Mouse (Mus musculus) hindbrain, embryonic 13.5 days (tissue): Measurements from ENCODE around the gene Sohlh1. TPM values are rescaled to one million over a fixed set of nuclear protein-coding genes. Genes with fewer than 3 reads are reported as not detected.
"Not testable (repeated sequence)": the region's sequence is repeated elsewhere in the genome, so short reads cannot be mapped to it uniquely, and the experiment has no call there.

Experiments used
- ATAC-seq: fragments of 200-750 bp; cut with Nextera tagmentation; 2 replicates; pipeline ENCODE4 v1.8.0; 2017; ENCODE audit warnings: moderate TSS enrichment; ENCODE audit not compliant: low FRiP score
- H3K27ac ChIP-seq: fragments of 300-500 bp; sonication (generic); 2 replicates; pipeline ENCODE4 v1.5.1; 2015; ENCODE audit warnings: inconsistent platforms, mild to moderate bottlenecking, moderate library complexity
- H3K27me3 ChIP-seq: fragments of 300-500 bp; sonication (generic); 2 replicates; pipeline ENCODE4 v1.6.1; 2015; ENCODE audit warnings: mild to moderate bottlenecking, inconsistent platforms
- H3K36me3 ChIP-seq: fragments of 300-500 bp; sonication (generic); 2 replicates; pipeline ENCODE4 v1.6.1; 2015; ENCODE audit warnings: mild to moderate bottlenecking, inconsistent platforms
- H3K4me1 ChIP-seq: fragments of 300-500 bp; sonication (generic); replicated peaks from 2 replicates; pipeline ENCODE4 v1.6.1; 2015; ENCODE audit warnings: inconsistent platforms
- H3K4me2 ChIP-seq: fragments of 300-500 bp; sonication (generic); 2 replicates; pipeline ENCODE4 v1.6.1; 2015; ENCODE audit warnings: inconsistent platforms, mild to moderate bottlenecking, moderate library complexity
- H3K4me3 ChIP-seq: fragments of 300-500 bp; sonication (generic); 2 replicates; pipeline ENCODE4 v1.5.1; 2015; ENCODE audit warnings: mild to moderate bottlenecking, inconsistent platforms
- H3K9ac ChIP-seq: fragments of 300-500 bp; sonication (generic); 2 replicates; pipeline ENCODE4 v1.6.1; 2015; ENCODE audit warnings: mild to moderate bottlenecking, inconsistent platforms
- H3K9me3 ChIP-seq: fragments of 300-500 bp; sonication (generic); 2 replicates; pipeline ENCODE4 v1.6.1; 2016; ENCODE audit warnings: inconsistent platforms
- WGBS: fragments of 180-500 bp; shearing (Covaris S2); methylation state at CpG from one replicate; pipeline ENCODE4 v1.1.7; 2015; 5-methylcytosine and 5-hydroxymethylcytosine counted together
- polyA plus RNA-seq: library from polyadenylated mRNA; unstranded; fragments of >200 nt; fragmentation: Nextera tagmentation; extraction: Ambion mirVana; gene quantifications from 2 replicates; pipeline ENCODE4 v1.2.1, GENCODE M21; 2015

Gene Sohlh1
- polyA plus RNA-seq, 1 experiment from 2014 or later, result not detected

DNA sequence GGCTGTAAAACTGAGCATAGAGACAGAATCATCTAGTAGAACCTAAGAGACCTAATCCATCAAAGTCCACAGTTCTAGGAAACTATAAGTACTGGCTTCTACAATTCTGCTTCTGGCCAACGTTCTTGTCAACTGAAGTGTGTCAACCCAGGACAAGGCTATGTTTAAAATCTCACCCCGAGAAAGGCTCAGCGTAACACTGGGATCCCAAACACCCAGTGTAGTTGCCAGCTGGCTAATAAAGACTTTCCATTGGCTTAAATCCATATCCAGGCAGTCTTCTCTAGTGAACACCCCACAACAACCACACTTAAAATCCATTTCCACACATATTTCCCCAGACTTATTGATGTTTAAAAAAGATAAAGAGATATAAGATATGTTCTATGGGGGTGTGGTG is 16.3 kb downstream of the Sohlh1 start:
- no peak for ATAC-seq
- no peak overlapping the region for H3K27ac ChIP-seq
- no peak overlapping the region for H3K4me2 ChIP-seq
- WGBS, result 100% methylated on average over 3 of the region's 3 CpGs
- no peaks in the 10 kb centered on the region for H3K27me3 ChIP-seq
- no peak overlapping the region for H3K4me3 ChIP-seq
- H3K9ac ChIP-seq, result no peak overlapping the region
- no peaks in the 10 kb centered on the region for H3K36me3 ChIP-seq
- H3K4me1 ChIP-seq, result no peaks in the 10 kb centered on the region
- H3K9me3 ChIP-seq, result no peaks in the 10 kb centered on the region

DNA sequence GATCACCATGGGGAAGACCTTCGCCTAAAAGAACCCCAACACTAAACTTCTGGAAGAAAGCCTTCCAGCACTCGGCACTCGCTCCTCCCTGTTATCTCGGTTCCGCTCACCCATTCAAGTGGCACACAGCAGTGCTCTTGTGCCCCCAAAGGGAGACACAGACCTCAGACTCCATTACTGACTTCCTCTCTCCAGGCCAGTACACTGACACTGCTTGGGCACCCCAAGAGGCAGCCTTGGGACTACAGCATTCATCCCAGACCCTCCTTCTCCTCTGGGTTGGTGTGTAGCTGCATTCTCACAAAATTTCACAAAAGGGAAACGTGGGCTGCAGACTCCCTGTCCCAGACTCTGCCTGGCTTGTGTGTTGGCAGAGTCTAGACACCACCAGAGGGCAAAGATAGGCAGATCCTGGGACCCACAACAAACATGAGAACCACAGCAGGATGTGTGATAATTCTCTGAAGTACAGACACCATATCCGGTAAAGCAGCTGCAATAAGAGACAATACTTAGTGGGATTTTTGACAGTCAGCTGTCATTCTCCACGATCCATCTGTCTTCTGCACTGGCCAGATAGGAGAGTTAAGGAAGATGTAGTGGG is 18.6 kb downstream of the Sohlh1 start:
- WGBS, result 83% methylated on average over 8 of the region's 8 CpGs
- H3K4me2 ChIP-seq, result no peak overlapping the region
- H3K9me3 ChIP-seq, result no peaks in the 10 kb centered on the region
- no peak overlapping the region for H3K27ac ChIP-seq
- no peaks in the 10 kb centered on the region for H3K36me3 ChIP-seq
- H3K4me3 ChIP-seq, result no peak overlapping the region
- no peaks in the 10 kb centered on the region for H3K27me3 ChIP-seq
- no peak for ATAC-seq
- no peaks in the 10 kb centered on the region for H3K4me1 ChIP-seq
- H3K9ac ChIP-seq, result no peak overlapping the region

DNA sequence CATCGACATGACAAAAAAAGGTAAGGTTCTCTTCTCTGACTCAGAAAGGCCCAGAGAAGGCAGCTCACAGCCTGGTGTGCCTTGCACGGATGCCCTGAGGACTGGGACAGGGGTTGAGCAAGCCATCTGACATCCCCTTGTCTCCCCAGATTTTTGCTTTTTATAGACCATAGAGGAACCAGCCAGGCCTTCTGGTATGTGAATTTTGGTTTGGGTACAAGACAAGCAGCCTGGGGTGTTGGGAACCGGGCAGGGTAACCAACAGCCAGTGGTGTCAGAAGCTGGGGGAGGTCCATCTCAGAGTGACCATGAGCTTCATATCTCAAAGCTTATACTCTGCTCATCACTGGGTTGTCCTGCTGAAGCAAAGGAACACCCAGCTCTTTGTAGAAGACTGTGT is 22.3 kb downstream of the Sohlh1 start:
- Histone ChIP-seq H3K4me2 (no peak overlapping the region), H3K27ac (no peak overlapping the region), H3K27me3 (no peaks in the 10 kb centered on the region), H3K36me3 (no peaks in the 10 kb centered on the region), H3K9me3 (no peaks in the 10 kb centered on the region), H3K4me1 (no peaks in the 10 kb centered on the region), H3K9ac (no peak overlapping the region), H3K4me3 (no peak overlapping the region)
- no peak for ATAC-seq
- 87% methylated on average over 3 of the region's 3 CpGs for WGBS

DNA sequence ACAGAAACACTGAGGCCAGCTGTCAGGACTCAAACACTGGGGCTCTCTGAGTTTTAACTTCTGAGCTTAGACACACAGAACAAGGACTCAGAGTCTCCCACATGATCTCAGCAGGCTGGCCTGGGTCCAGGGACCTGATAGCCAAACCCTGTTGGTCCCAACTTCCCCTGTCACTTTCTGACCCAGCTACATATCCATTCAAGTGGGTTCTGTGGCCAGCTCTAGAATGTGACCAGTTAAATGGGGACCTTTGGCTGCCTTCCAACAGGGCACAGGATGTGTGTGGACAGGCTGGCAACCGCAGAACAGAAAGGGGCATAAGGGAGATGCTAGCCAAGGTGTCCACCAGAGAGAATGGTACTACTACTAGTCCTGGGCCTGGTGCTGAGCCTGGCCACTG is 24.2 kb downstream of the Sohlh1 start, which contains the start of gene Lcn9:
TSS of gene Lcn9 (plus strand) at position 348 of the 400 bp plus-strand sequence.
- no peaks in the 10 kb centered on the region for H3K27me3 ChIP-seq
- H3K9me3 ChIP-seq, result no peaks in the 10 kb centered on the region
- no peaks in the 10 kb centered on the region for H3K4me1 ChIP-seq
- WGBS, result 83% methylated on average over 1 of the region's 1 CpGs
- no peak for ATAC-seq
- H3K4me3 ChIP-seq, result no peak within 1 kb of the TSS
- no peak within 1 kb of the TSS for H3K4me2 ChIP-seq
- no peak within 1 kb of the TSS for H3K9ac ChIP-seq
- no peaks in the 10 kb centered on the region for H3K36me3 ChIP-seq
- no peak within 1 kb of the TSS for H3K27ac ChIP-seq

DNA sequence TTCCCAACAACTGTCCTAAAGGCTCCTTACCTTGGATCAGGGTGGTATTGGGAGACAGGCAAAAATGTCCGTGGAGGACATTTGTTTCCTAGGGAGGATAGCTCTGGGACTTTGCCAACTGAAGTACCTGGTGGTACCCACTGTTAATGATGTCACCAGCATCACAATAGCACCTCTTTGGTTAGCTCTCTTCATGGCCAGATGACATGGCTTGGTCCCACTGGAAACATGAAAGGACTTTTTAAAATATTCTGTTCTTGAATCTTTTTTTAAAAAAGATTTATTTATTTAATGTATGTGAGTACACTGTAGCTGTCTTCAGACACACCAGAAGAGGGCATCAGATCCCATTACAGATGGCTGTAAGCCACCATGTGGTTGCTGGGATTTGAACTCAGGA is 31.3 kb downstream of the Sohlh1 start, which contains the start of gene Glt6d1:
TSS of gene Glt6d1 (minus strand) at position 101 of the 400 bp plus-strand sequence.
- H3K4me2 ChIP-seq, ATAC-seq: not testable (repeated sequence)
- 82% methylated on average over 1 of the region's 1 CpGs for WGBS

DNA sequence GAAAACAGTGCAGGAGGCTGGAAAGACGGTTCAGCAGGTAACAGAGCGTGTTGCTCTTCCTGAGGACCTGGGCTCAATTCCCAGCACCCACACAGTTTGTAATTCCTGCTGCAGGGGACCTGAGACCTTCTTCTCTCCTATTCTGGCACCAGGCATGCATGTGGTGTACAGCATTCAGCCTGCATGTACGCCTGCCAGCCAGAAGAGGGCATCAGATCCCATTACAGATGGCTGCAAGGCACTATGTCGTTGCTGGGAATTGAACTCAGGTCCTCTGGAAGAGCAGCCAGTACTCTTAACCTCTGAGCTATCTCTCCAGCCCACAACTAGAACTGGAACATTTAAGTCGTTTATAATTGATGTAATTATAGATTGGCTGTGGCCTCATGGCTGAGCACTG is 33.7 kb downstream of the Sohlh1 start:
- H3K9me3 ChIP-seq, result no peaks in the 10 kb centered on the region

More for the DNA sequence above, 31.3 kb downstream of the Sohlh1 start, which contains the start of gene Glt6d1:
- not testable (repeated sequence) for H3K9ac ChIP-seq, H3K9me3 ChIP-seq, H3K4me3 ChIP-seq, H3K27me3 ChIP-seq, H3K27ac ChIP-seq, H3K4me1 ChIP-seq, H3K36me3 ChIP-seq

DNA sequence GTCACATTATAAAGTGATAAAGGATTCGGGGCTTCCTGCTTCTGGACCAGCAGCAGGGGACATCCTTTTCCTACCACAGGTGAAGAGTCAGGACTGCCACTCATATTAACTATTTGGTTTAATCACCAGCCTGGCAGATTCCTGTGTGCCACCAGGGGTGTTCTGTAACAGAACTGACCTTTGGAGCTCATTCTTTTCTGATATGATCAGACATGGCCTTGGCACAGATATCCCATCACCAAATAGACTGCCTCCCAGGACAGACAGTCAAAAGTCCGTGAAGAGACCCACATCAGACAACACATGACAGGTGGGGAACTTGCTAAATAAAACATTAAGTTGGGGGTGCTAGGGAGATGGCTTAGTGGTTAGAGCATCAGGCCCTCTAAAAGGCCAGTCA is 35.3 kb downstream of the Sohlh1 start:
- 84% methylated on average over 2 of the region's 2 CpGs for WGBS
- no peak overlapping the region for H3K4me3 ChIP-seq

More for the DNA sequence above, 33.7 kb downstream of the Sohlh1 start:
- H3K27ac ChIP-seq, result no peak overlapping the region
- no peaks in the 10 kb centered on the region for H3K4me1 ChIP-seq
- H3K27me3 ChIP-seq, result no peaks in the 10 kb centered on the region
- H3K4me2 ChIP-seq, result no peak overlapping the region
- no peak overlapping the region for H3K9ac ChIP-seq
- no peak overlapping the region for H3K4me3 ChIP-seq
- WGBS, result 85% methylated on average over 5 of the region's 5 CpGs
- ATAC-seq, result no peak
- H3K36me3 ChIP-seq, result no peaks in the 10 kb centered on the region

DNA sequence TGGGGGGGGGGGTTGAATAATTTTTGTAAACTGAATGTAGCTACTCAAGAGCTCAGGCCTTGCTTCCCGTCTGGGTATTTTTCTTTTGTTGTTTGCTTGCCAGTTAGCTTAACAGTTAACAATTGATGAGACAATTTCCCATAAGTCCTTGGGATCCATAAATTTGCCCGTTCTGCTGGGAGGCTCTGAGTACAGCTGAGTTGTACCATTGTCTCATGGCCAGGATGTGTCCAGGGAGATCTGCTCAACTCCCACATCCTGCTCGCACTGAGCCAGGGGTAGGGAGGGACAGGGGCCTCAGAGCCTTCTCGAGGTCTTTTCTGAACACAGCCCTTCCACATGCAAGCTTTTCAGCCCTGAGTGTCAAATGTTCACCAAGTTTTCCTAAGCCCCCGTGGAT is 49.0 kb downstream of the Sohlh1 start:
- ATAC-seq, result no peak
- no peaks in the 10 kb centered on the region for H3K36me3 ChIP-seq
- 44% methylated on average over 5 of the region's 5 CpGs for WGBS

More for the DNA sequence above, 35.3 kb downstream of the Sohlh1 start:
- no peaks in the 10 kb centered on the region for H3K4me1 ChIP-seq
- H3K9ac ChIP-seq, result no peak overlapping the region
- no peaks in the 10 kb centered on the region for H3K36me3 ChIP-seq
- H3K27me3 ChIP-seq, result no peaks in the 10 kb centered on the region
- ATAC-seq, result no peak
- no peak overlapping the region for H3K4me2 ChIP-seq
- H3K9me3 ChIP-seq, result no peaks in the 10 kb centered on the region
- no peak overlapping the region for H3K27ac ChIP-seq

DNA sequence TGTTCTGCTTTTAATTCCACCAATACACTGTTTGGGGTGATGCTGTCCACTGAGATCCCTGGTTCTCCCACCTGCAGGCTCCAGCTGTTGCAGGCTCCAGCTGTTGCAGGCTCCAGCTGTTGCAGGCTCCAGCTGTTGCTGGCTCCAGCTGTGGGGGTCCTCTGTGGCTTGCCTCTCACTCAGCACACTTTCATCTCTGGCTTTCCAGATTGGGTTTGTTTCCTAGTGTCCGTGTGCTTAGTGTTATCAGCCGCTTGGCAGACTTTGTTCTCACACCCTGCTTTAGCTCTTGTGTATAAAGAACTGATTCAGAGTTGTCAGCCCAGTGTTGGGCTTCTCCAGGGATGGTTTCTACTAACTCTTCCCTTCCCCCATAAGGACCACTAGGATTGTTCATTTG is 49.4 kb downstream of the Sohlh1 start:
- Histone ChIP-seq H3K4me3 (no peak overlapping the region), H3K9me3 (no peaks in the 10 kb centered on the region), H3K27ac (no peak overlapping the region), H3K4me1 (peaks cover 3% of the 10 kb centered on the region; the same call in 1 of the 2 replicates), H3K36me3 (no peaks in the 10 kb centered on the region), H3K9ac (no peak overlapping the region), H3K27me3 (no peaks in the 10 kb centered on the region), H3K4me2 (no peak overlapping the region)
- ATAC-seq, result no peak
- 72% methylated on average over 2 of the region's 2 CpGs for WGBS

More for the DNA sequence above, 49.0 kb downstream of the Sohlh1 start:
- H3K9ac ChIP-seq, result no peak overlapping the region
- H3K27ac ChIP-seq, result no peak overlapping the region
- no peaks in the 10 kb centered on the region for H3K27me3 ChIP-seq
- no peaks in the 10 kb centered on the region for H3K9me3 ChIP-seq
- no peak overlapping the region for H3K4me3 ChIP-seq
- peaks cover 3% of the 10 kb centered on the region; the same call in 1 of the 2 replicates for H3K4me1 ChIP-seq
- H3K4me2 ChIP-seq, result no peak overlapping the region

Other genes starting within 250 kb of the Sohlh1 start
- gene Rabl6, start 238.7 kb downstream of the Sohlh1 start, polyA plus RNA-seq, result 67.9 and 75.5 TPM in 2 replicates
- 0.21 and 0.25 TPM in 2 replicates for gene Ccdc183, start 229.6 kb downstream of the Sohlh1 start, polyA plus RNA-seq
- 35.0 and 42.2 TPM in 2 replicates for gene Tmem141, start 225.2 kb downstream of the Sohlh1 start, polyA plus RNA-seq
- 2.5 and 3.3 TPM in 2 replicates for gene Fcna, start 219.2 kb downstream of the Sohlh1 start, polyA plus RNA-seq
- not detected in 2 replicates for gene Lcn8, start 194.1 kb downstream of the Sohlh1 start, polyA plus RNA-seq
- not detected in 2 replicates for gene Lcn5, start 189.3 kb downstream of the Sohlh1 start, polyA plus RNA-seq
- not detected in 2 replicates for gene Lcn6, start 170.5 kb downstream of the Sohlh1 start, polyA plus RNA-seq
- not detected in 2 replicates for gene Lcn10, start 164.5 kb downstream of the Sohlh1 start, polyA plus RNA-seq
- gene Obp2a, start 147.2 kb downstream of the Sohlh1 start, polyA plus RNA-seq, result not detected in 2 replicates
- gene Bmyc, start 140.5 kb downstream of the Sohlh1 start, polyA plus RNA-seq, result 126 and 129 TPM in 2 replicates
- not detected in 2 replicates for gene Obp2b, start 110.2 kb downstream of the Sohlh1 start, polyA plus RNA-seq
- not detected in 2 replicates for gene Lcn3, start 81.7 kb downstream of the Sohlh1 start, polyA plus RNA-seq
- gene Lcn11, start 70.2 kb downstream of the Sohlh1 start, polyA plus RNA-seq, result not detected in 2 replicates
- not detected in 2 replicates for gene Gm13539, start 65.0 kb downstream of the Sohlh1 start, polyA plus RNA-seq
- not detected in 2 replicates for gene Glt6d1, start 31.4 kb downstream of the Sohlh1 start, polyA plus RNA-seq
- not detected in 2 replicates for gene Lcn9, start 24.1 kb downstream of the Sohlh1 start, polyA plus RNA-seq
- 11.1 TPM in 2 replicates for gene Kcnt1, start 16.5 kb upstream of the Sohlh1 start, polyA plus RNA-seq
- gene Camsap1, start 136.0 kb upstream of the Sohlh1 start, polyA plus RNA-seq, result 50.8 and 68.5 TPM in 2 replicates
- 111 and 114 TPM in 2 replicates for gene Ubac1, start 174.5 kb upstream of the Sohlh1 start, polyA plus RNA-seq